Mouse (Mus musculus) stomach, postnatal 0 days (tissue): ENCODE results near the gene Sycp3.

Experiments
- CTCF ChIP-seq: IDR thresholded peaks from 2 replicates; pipeline ENCODE4 v1.5.1; 2016; ENCODE audit warnings: antibody characterized with exemption, low read depth, mild to moderate bottlenecking, moderate library complexity
- EP300 ChIP-seq: optimal IDR thresholded peaks from 2 replicates; pipeline ENCODE3; 2016; ENCODE audit warnings: antibody characterized with exemption

GRCm38 (mm10) chr10:88409751-88410150 is 49.6 kb upstream of the Sycp3 start:
- TF ChIP-seq CTCF: no peak
- no peak for TF ChIP-seq EP300
